Mouse (Mus musculus) cerebellum, postnatal 25 days (tissue): ENCODE measurements around the gene Gm7356.
"Not testable (repeated sequence)": the region's sequence is repeated elsewhere in the genome, so short reads cannot be mapped to it uniquely, and the experiment has no call there.

Experiments used
- DNase-seq, 2 experiments: peaks; one replicate each; pipeline ENCODE4 v3.0.0; 2021; ENCODE audit warnings: mixed read lengths in 2 of 2

Gene Gm7356

DNA sequence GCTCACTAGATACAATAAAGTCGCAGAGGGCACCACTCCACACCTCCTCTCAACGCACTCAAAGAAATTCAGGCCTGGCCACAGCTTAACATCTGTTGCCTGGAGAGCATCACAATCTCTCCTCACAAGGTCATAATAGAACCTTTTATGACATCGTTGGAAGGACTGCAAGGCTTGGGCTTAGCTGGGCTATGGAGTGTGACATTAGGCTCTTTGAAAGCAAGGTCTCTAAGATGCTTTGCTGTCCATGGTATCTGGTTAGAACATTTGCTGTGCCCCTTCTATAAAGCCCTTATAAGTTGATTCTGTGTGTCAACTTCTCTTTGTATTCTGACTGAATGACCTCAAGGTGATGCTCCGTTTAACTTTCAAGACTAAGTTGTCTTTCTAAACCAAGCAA, at the start of gene Gm7356:
Gene Gm7356 (minus strand): TSS at position 101 of the 400 bp plus-strand sequence.
- DNase-seq: not testable (repeated sequence)

DNA sequence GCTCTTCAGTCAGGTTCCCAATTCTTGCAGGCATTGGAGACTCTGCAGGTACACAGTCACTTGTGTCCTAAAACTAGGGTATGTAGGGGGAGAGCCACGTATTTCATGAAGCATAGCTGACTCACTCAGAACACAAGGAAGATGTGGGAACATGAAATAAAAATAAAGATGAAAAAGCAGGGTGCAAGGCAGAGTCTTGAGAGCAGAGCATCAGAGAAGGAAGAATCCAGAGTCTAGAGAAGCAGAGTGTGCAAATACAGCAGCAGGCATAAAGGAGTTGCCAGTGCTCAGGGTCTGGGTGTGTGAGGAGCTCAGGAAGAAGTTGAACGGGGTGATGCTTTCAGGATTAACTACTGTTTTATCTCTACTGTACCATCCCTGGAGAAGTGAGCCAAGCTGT, 38.4 kb upstream of the Gm7356 start:
- DNase-seq: not testable (repeated sequence)

DNA sequence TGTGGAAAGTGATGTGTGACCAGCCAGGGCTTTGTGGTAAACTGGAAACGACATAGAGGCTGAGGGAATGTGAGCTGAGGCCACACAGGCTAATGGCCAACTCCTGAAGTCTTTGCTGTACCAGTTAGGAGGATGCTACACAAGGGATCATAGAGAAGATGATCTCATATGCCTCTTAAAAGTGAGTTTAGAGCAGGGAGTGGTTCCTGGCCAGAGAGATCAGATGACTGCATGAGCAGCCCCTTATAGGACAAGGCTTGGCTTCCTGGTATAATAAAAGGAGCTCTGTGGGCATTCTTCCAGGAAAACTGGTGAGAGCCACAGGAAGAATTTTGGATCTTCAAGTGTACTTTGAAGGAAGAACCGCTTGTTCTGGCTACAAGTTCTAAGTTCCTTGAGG, 33.5 kb upstream of the Gm7356 start:
- DNase-seq: not testable (repeated sequence)

GRCm38 (mm10) chr17:14036113-14036512, 32.6 kb upstream of the Gm7356 start:
- DNase-seq: not testable (repeated sequence)

GRCm38 (mm10) chr17:13993425-13993824, 10.1 kb downstream of the Gm7356 start:
- not testable (repeated sequence) for DNase-seq

- no peak for DNase-seq
These were observed 15.8 kb downstream of the Gm7356 start for GRCm38 (mm10) chr17:13987690-13988089.

DNA sequence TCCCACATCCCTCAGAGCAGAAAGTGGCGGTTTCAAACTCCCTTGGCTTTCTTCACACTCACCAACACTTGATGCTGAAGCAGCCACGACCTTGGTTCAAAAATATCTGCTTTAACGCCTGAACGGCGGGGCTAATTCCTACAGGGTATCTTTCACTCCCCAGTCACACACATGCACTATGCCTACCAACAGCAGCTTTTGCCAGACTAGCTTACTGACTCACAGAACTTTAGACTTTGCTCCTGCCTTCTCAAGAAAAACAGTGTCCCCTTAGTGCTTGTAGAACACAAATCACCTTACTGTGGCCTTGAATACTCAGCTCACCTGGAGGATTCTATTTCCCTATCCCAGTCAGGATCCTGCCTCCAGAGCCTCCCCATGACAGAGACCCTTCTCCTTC, 32.7 kb downstream of the Gm7356 start:
- DNase-seq: not testable (repeated sequence)

DNA sequence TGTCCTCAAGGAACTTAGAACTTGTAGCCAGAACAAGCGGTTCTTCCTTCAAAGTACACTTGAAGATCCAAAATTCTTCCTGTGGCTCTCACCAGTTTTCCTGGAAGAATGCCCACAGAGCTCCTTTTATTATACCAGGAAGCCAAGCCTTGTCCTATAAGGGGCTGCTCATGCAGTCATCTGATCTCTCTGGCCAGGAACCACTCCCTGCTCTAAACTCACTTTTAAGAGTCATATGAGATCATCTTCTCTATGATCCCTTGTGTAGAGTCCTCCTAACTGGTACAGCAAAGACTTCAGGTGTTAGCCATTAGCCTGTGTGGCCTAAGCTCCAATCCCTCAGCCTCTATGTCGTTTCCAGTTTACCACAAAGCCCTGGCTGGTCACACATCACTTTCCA, 33.6 kb downstream of the Gm7356 start:
- DNase-seq: not testable (repeated sequence)

DNA sequence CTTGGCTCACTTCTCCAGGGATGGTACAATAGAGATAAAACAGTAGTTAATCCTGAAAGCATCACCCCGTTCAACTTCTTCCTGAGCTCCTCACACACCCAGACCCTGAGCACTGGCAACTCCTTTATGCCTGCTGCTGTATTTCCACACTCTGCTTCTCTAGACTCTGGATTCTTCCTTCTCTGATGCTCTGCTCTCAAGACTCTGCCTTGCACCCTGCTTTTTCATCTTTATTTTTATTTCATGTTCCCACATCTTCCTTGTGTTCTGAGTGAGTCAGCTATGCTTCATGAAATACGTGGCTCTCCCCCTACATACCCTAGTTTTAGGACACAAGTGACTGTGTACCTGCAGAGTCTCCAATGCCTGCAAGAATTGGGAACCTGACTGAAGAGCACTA, 38.5 kb downstream of the Gm7356 start:
- not testable (repeated sequence) for DNase-seq

- not testable (repeated sequence) for DNase-seq
These were observed 41.3 kb downstream of the Gm7356 start for GRCm38 (mm10) chr17:13962245-13962644.

DNA sequence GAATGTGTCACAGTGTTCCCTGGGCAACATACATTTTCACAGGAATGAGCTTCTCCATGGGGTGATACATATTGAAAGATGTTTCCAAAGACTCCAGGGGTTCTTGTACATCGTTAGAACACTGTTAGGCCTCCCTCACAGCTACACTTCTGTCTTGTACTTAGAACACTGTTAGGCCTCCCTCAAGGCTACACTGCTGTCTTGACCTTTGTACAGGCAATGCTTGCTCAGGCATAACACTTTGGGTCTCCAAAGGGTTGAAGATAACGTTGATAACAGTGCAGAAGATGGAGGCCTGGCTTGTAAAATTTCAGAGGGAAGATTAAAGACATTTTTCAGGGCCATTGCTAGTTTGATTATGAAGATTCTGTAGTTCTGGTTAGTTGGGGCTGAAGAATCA, 45.4 kb downstream of the Gm7356 start:
- not testable (repeated sequence) for DNase-seq

DNA sequence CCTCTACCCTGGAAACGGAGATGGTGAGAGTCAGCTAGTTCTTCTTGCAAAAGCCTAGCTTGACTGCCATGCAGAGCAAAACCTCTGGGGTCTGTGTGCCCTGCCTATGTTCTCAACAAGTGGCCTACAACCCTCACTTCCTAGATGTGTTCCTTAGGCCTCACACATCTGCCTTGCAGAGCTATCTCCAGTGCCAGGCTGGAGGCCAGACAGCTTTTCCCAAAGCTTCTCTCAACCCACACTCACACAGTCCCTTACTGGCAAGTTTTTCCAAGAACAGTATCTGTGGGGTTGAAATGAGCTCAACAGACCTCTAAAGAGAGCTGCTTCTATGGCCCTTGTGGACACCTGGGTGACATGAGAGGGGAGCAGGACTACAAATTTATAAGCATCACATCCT, 51.9 kb downstream of the Gm7356 start:
- DNase-seq: not testable (repeated sequence)
